Mouse (Mus musculus): ENCODE measurements around the gene Gpank1. TPM values are rescaled to one million over a fixed set of nuclear protein-coding genes. Genes with fewer than 3 reads are reported as not detected.
"Not testable (repeated sequence)": the region's sequence is repeated elsewhere in the genome, so short reads cannot be mapped to it uniquely, and the experiment has no call there.

Gene Gpank1
- total RNA-seq, 2 experiments from 2014 or later = 20.3 to 36.8 TPM

- no peak for ATAC-seq (replicated peaks; ENCODE audit: poor library complexity)
Observed at GRCm38 (mm10) chr17:35097164-35097655, 24.0 kb upstream of the Gpank1 start.

GRCm38 (mm10) chr17:35100196-35100765 lies 21.0 kb upstream of the Gpank1 start:
- ATAC-seq (replicated peaks; ENCODE audit: poor library complexity) = no peak

GRCm38 (mm10) chr17:35101161-35101560 lies 20.1 kb upstream of the Gpank1 start:
- no peak for ATAC-seq (replicated peaks; ENCODE audit: poor library complexity)

GRCm38 (mm10) chr17:35102299-35102698 lies 19.0 kb upstream of the Gpank1 start:
- ATAC-seq (replicated peaks; ENCODE audit: poor library complexity) = no peak

GRCm38 (mm10) chr17:35103221-35103690 lies 18.0 kb upstream of the Gpank1 start:
- ATAC-seq (replicated peaks; ENCODE audit: poor library complexity) = peak; percentile 21

- no peak for ATAC-seq (replicated peaks; ENCODE audit: poor library complexity)
Observed at GRCm38 (mm10) chr17:35104079-35104478, 17.2 kb upstream of the Gpank1 start.

GRCm38 (mm10) chr17:35104754-35105153 lies 16.5 kb upstream of the Gpank1 start:
- peak; percentile 84 for ATAC-seq (replicated peaks; ENCODE audit: poor library complexity)

GRCm38 (mm10) chr17:35105740-35106389 lies 15.4 kb upstream of the Gpank1 start:
- peak; percentile 51 for ATAC-seq (replicated peaks; ENCODE audit: poor library complexity)

- ATAC-seq (replicated peaks; ENCODE audit: poor library complexity) = no peak
Observed at GRCm38 (mm10) chr17:35106522-35106921, 14.7 kb upstream of the Gpank1 start.

GRCm38 (mm10) chr17:35108097-35108496 lies 13.2 kb upstream of the Gpank1 start, which contains the start of gene Ly6g5c:
TSS of gene Ly6g5c (plus strand) at chr17:35108279.
- no peak for ATAC-seq (replicated peaks; ENCODE audit: poor library complexity)

- ATAC-seq (replicated peaks; ENCODE audit: poor library complexity) = no peak
Observed at GRCm38 (mm10) chr17:35111774-35112173, 9.5 kb upstream of the Gpank1 start.

GRCm38 (mm10) chr17:35115046-35116019 lies 5.9 kb upstream of the Gpank1 start, which contains the start of gene Ly6g5b:
TSS of gene Ly6g5b (minus strand) at chr17:35115428.
- ATAC-seq (replicated peaks; ENCODE audit: poor library complexity) = peak; percentile 73

- ATAC-seq (replicated peaks; ENCODE audit: poor library complexity) = no peak
Observed at GRCm38 (mm10) chr17:35120745-35121142, 511 bp upstream of the Gpank1 start.

GRCm38 (mm10) chr17:35121871-35122303 lies 632 bp downstream of the Gpank1 start, which contains the start of gene Csnk2b:
TSS of gene Csnk2b (minus strand) at chr17:35122053.
- ATAC-seq (replicated peaks; ENCODE audit: poor library complexity) = peak; percentile 13

- not testable (repeated sequence) for ATAC-seq (replicated peaks; ENCODE audit: poor library complexity)
Observed at GRCm38 (mm10) chr17:35123287-35123686, 2.0 kb downstream of the Gpank1 start.

- ATAC-seq (replicated peaks; ENCODE audit: poor library complexity) = not testable (repeated sequence)
Observed at GRCm38 (mm10) chr17:35124261-35124896, 3.1 kb downstream of the Gpank1 start.

- no peak for ATAC-seq (replicated peaks; ENCODE audit: poor library complexity)
Observed at GRCm38 (mm10) chr17:35125081-35125480, 3.8 kb downstream of the Gpank1 start.

GRCm38 (mm10) chr17:35125578-35125977 lies 4.3 kb downstream of the Gpank1 start:
- ATAC-seq (replicated peaks; ENCODE audit: poor library complexity) = no peak

GRCm38 (mm10) chr17:35126206-35126611 lies 5.0 kb downstream of the Gpank1 start, which contains the start of gene D17H6S53E:
TSS of gene D17H6S53E (plus strand) at chr17:35126373.
- ATAC-seq (replicated peaks; ENCODE audit: poor library complexity) = peak; percentile 65

GRCm38 (mm10) chr17:35127017-35127416 lies 5.8 kb downstream of the Gpank1 start:
- ATAC-seq (replicated peaks; ENCODE audit: poor library complexity) = no peak; the same call in 1 of the 2 replicates

Data from megakaryocyte progenitor cell, adult 5-6 weeks (primary cell).